Mouse (Mus musculus): Measurements from ENCODE around the gene Wipi2. TPM values are rescaled to one million over a fixed set of nuclear protein-coding genes. Genes with fewer than 3 reads are reported as not detected.

Gene Wipi2
- polyA plus RNA-seq (2015; fragmentation: Nextera tagmentation; extraction: Ambion mirVana) = 33.6 and 33.8 TPM in 2 replicates

DNA sequence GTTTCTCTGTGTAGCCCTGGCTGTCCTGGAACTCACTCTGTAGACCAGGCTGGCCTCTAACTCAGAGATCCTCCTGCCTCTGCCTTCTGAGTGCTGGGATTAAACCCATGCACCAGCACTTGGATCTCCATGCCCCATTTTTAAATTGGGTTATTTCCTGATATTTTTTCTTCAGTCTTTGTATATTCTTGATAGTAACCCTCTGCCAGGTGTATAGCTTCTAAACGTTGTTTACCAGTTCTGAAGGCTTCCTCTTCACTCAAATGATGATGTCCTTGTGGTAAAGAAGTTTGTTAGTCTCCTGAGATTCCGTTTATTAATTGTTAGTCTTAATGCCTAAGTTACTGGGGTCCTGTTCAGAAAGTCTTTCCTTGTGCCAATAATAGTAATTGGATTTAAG lies at the start of gene Wipi2:
Gene Wipi2, plus strand, starts transcription at position 301 of the 400 bp plus-strand sequence.
- Histone ChIP-seq H3K27ac (ENCODE audit: low read length) (peak within 1 kb of the TSS; percentile 88), H3K27me3 (replicated peaks; ENCODE audit: control insufficient read depth, insufficient read depth, low read length) (no peaks in the 10 kb centered on the region), H3K9ac (ENCODE audit: low read depth, low read length) (peak within 1 kb of the TSS; percentile 72), H3K9me3 (ENCODE audit: control insufficient read depth, low read length) (no peaks in the 10 kb centered on the region), H3K4me2 (ENCODE audit: low read depth, low read length) (peak within 1 kb of the TSS; percentile 78), H3K4me1 (ENCODE audit: control insufficient read depth, insufficient read depth, low read length) (peaks cover 10% of the 10 kb centered on the region), H3K36me3 (ENCODE audit: control insufficient read depth, insufficient read depth, low read length) (no peaks in the 10 kb centered on the region), H3K4me3 (ENCODE audit: low read length) (peak within 1 kb of the TSS; percentile 94)
- WGBS = 87% methylated on average over 2 of the region's 2 CpGs
- ATAC-seq = no peak

DNA sequence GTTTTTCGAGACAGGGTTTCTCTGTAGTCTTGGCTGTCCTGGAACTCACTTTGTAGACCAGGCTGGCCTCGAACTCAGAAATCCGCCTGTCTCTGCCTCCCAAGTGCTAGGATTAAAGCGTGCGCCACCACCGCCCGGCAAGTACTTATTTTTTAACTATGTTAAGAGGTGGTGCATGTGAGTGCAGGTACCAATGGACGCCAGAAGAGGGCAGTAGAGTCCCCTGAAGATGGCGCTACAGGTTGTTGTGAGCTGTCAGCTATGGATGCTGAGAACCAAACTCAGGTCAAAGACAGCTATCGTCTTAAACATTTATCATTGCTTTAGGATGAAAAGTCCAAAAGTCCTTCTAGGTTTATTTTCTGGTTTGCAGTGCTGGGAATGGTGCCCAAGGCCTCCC lies 49.3 kb upstream of the Wipi2 start:
- Histone ChIP-seq H3K27me3 (replicated peaks; ENCODE audit: control insufficient read depth, insufficient read depth, low read length) (no peaks in the 10 kb centered on the region; the same call in 1 of the 2 replicates), H3K4me1 (ENCODE audit: control insufficient read depth, insufficient read depth, low read length) (no peaks in the 10 kb centered on the region), H3K9me3 (ENCODE audit: control insufficient read depth, low read length) (no peaks in the 10 kb centered on the region; the same call in 1 of the 2 replicates), H3K4me2 (ENCODE audit: low read depth, low read length) (no peak overlapping the region), H3K9ac (ENCODE audit: low read depth, low read length) (no peak overlapping the region), H3K4me3 (ENCODE audit: low read length) (no peak overlapping the region), H3K36me3 (ENCODE audit: control insufficient read depth, insufficient read depth, low read length) (no peaks in the 10 kb centered on the region), H3K27ac (ENCODE audit: low read length) (no peak overlapping the region)
- ATAC-seq = no peak
- 87% methylated on average over 10 of the region's 10 CpGs for WGBS

DNA sequence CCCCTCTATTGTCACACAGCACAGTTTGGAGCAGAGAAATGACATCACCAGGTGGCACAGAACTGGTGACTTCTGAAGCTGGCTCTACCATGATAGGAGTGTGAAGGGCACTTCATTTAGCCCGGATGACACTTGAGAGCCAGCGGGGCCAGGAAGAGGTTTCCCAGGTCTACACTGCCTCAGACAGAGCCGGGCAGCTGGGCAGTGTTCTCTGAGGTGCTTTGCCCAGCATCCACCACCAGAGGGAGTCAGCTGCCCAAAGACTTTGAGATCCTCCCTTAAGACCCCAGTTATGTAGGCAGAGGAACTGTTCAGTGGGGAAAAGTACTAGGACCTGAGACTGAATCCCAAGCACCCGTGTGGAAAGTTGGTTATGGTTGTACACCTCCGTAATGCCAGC lies 46.0 kb upstream of the Wipi2 start:
- H3K9ac ChIP-seq (ENCODE audit: low read depth, low read length) = no peak overlapping the region
- WGBS = 10% methylated on average over 5 of the region's 5 CpGs

DNA sequence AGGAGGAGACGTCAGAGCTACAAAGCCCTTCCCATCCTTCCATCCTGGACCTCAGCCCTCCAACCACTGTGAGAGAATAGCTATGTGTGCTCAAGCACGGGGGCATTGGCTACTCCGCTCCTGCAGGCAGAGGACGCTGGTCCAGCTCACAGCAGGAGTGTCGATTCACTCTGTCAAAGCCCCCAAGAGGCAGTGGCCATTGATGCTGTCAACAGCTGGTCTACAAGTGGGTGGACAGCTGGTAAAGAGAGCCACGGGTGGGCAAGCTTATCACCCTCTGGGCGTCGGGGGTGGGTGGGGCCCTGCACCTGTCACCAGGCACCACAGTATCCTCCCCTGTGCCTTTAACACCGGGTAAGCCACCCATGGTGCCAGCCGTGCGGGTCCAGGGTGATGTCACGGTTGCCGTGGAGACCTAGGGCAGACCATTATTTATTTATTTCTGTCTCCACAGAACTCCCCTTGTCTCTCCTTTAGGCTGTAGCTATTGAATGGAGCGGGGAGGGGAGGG lies 43.8 kb upstream of the Wipi2 start:
- H3K27ac ChIP-seq (ENCODE audit: low read length) = no peak overlapping the region
- no peak for ATAC-seq
- no peaks in the 10 kb centered on the region for H3K4me1 ChIP-seq (ENCODE audit: control insufficient read depth, insufficient read depth, low read length)
- no peak overlapping the region for H3K4me2 ChIP-seq (ENCODE audit: low read depth, low read length)
- H3K4me3 ChIP-seq (ENCODE audit: low read length) = no peak overlapping the region
- H3K9me3 ChIP-seq (ENCODE audit: control insufficient read depth, low read length) = no peaks in the 10 kb centered on the region
- 60% methylated on average over 14 of the region's 14 CpGs for WGBS
- no peaks in the 10 kb centered on the region; the same call in 1 of the 2 replicates for H3K27me3 ChIP-seq (replicated peaks; ENCODE audit: control insufficient read depth, insufficient read depth, low read length)
- H3K9ac ChIP-seq (ENCODE audit: low read depth, low read length) = no peak overlapping the region
- H3K36me3 ChIP-seq (ENCODE audit: control insufficient read depth, insufficient read depth, low read length) = no peaks in the 10 kb centered on the region

More for the DNA sequence above, 46.0 kb upstream of the Wipi2 start:
- no peaks in the 10 kb centered on the region; the same call in 1 of the 2 replicates for H3K27me3 ChIP-seq (replicated peaks; ENCODE audit: control insufficient read depth, insufficient read depth, low read length)
- H3K9me3 ChIP-seq (ENCODE audit: control insufficient read depth, low read length) = no peaks in the 10 kb centered on the region; the same call in 1 of the 2 replicates
- no peaks in the 10 kb centered on the region for H3K36me3 ChIP-seq (ENCODE audit: control insufficient read depth, insufficient read depth, low read length)
- H3K4me1 ChIP-seq (ENCODE audit: control insufficient read depth, insufficient read depth, low read length) = no peaks in the 10 kb centered on the region
- no peak for ATAC-seq
- H3K27ac ChIP-seq (ENCODE audit: low read length) = no peak overlapping the region
- no peak overlapping the region for H3K4me2 ChIP-seq (ENCODE audit: low read depth, low read length)
- H3K4me3 ChIP-seq (ENCODE audit: low read length) = no peak overlapping the region

GRCm38 (mm10) chr5:142590953-142591616 lies 36.4 kb upstream of the Wipi2 start:
- H3K4me2 ChIP-seq (ENCODE audit: low read depth, low read length) = no peak overlapping the region
- H3K27me3 ChIP-seq (replicated peaks; ENCODE audit: control insufficient read depth, insufficient read depth, low read length) = no peaks in the 10 kb centered on the region
- no peak for ATAC-seq
- no peaks in the 10 kb centered on the region; the same call in 1 of the 2 replicates for H3K4me1 ChIP-seq (ENCODE audit: control insufficient read depth, insufficient read depth, low read length)
- no peaks in the 10 kb centered on the region for H3K36me3 ChIP-seq (ENCODE audit: control insufficient read depth, insufficient read depth, low read length)
- H3K4me3 ChIP-seq (ENCODE audit: low read length) = no peak overlapping the region
- H3K9ac ChIP-seq (ENCODE audit: low read depth, low read length) = no peak overlapping the region
- WGBS = 74% methylated on average over 6 of the region's 6 CpGs
- H3K27ac ChIP-seq (ENCODE audit: low read length) = no peak overlapping the region
- H3K9me3 ChIP-seq (ENCODE audit: control insufficient read depth, low read length) = no peaks in the 10 kb centered on the region

DNA sequence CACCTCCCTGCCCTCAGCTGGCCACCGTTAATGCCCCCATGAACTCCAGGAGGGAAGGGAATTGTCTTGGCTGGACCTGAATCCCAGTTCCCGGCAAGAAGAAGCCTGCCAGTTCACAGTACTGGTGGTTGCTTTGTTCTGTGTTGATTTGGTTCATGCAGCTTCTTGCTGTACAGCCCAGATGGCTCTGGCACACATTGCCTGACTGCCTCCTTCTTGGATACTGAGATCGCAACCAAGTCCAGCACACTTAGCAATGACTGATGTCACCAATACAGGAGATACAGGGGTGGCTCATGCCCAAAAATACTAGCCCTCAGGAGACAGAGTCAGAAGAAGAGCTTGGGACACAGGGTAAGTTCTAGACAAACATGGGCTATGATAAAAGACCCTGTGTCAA lies 31.8 kb upstream of the Wipi2 start:
- no peak overlapping the region for H3K4me3 ChIP-seq (ENCODE audit: low read length)
- no peak overlapping the region for H3K9ac ChIP-seq (ENCODE audit: low read depth, low read length)
- H3K4me2 ChIP-seq (ENCODE audit: low read depth, low read length) = no peak overlapping the region
- H3K4me1 ChIP-seq (ENCODE audit: control insufficient read depth, insufficient read depth, low read length) = 0 out of 2 replicates have a peak, but pooled peaks cover 4% of the 10 kb centered on the region
- H3K27me3 ChIP-seq (replicated peaks; ENCODE audit: control insufficient read depth, insufficient read depth, low read length) = no peaks in the 10 kb centered on the region
- ATAC-seq = no peak
- WGBS = 64% methylated on average over 3 of the region's 3 CpGs
- H3K36me3 ChIP-seq (ENCODE audit: control insufficient read depth, insufficient read depth, low read length) = no peaks in the 10 kb centered on the region
- no peak overlapping the region for H3K27ac ChIP-seq (ENCODE audit: low read length)
- no peaks in the 10 kb centered on the region for H3K9me3 ChIP-seq (ENCODE audit: control insufficient read depth, low read length)

- H3K9me3 ChIP-seq (ENCODE audit: control insufficient read depth, low read length) = no peaks in the 10 kb centered on the region
- no peak overlapping the region for H3K9ac ChIP-seq (ENCODE audit: low read depth, low read length)
- ATAC-seq = no peak
- no peak overlapping the region for H3K4me2 ChIP-seq (ENCODE audit: low read depth, low read length)
- no peak overlapping the region for H3K27ac ChIP-seq (ENCODE audit: low read length)
- no peaks in the 10 kb centered on the region for H3K36me3 ChIP-seq (ENCODE audit: control insufficient read depth, insufficient read depth, low read length)
- H3K4me1 ChIP-seq (ENCODE audit: control insufficient read depth, insufficient read depth, low read length) = 0 out of 2 replicates have a peak, but pooled peaks cover 4% of the 10 kb centered on the region
- H3K27me3 ChIP-seq (replicated peaks; ENCODE audit: control insufficient read depth, insufficient read depth, low read length) = no peaks in the 10 kb centered on the region
- 84% methylated on average over 6 of the region's 6 CpGs for WGBS
- no peak overlapping the region for H3K4me3 ChIP-seq (ENCODE audit: low read length)
These were observed 30.8 kb upstream of the Wipi2 start for GRCm38 (mm10) chr5:142596723-142597122.

DNA sequence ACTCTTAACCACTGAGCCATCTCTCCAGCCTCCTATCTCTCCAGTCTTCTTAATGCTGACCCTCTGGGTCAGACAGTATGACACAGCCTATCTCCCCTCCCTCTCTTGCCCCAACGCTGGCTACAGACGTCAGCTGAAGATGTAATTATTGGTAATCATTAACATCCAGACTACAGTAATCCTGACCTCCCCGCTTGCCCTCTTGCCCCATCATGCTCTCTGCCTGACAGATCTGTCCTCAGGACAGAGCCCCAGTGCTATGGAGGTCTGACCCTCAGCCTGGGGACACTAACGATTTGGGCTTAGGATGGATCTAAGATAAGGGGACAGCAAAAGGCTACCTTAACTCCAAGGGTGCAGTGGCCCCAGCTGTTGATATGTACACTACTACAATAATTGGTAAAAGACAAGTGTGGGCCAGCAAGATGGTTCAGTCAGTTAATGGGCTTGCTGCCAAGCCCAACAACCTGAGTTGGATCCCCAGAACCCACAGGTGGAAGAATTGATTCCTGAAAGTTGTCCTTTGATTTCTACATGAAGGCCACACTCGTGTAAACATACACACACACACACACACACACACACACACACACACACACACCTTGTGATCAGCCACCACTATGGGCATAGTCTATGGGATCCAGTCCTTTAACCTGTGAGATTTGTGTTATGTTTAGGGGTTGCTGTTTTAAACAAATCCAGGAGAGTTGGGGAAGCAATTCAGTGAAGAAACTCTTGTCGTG lies 29.7 kb upstream of the Wipi2 start:
- Histone ChIP-seq H3K27ac (ENCODE audit: low read length) (no peak overlapping the region), H3K4me1 (ENCODE audit: control insufficient read depth, insufficient read depth, low read length) (0 out of 2 replicates have a peak, but pooled peaks cover 4% of the 10 kb centered on the region), H3K4me2 (ENCODE audit: low read depth, low read length) (no peak overlapping the region), H3K27me3 (replicated peaks; ENCODE audit: control insufficient read depth, insufficient read depth, low read length) (no peaks in the 10 kb centered on the region), H3K9ac (ENCODE audit: low read depth, low read length) (no peak overlapping the region), H3K4me3 (ENCODE audit: low read length) (no peak overlapping the region), H3K9me3 (ENCODE audit: control insufficient read depth, low read length) (no peaks in the 10 kb centered on the region), H3K36me3 (ENCODE audit: control insufficient read depth, insufficient read depth, low read length) (no peaks in the 10 kb centered on the region)
- ATAC-seq = peak; percentile 70
- WGBS = 58% methylated on average over 6 of the region's 6 CpGs

GRCm38 (mm10) chr5:142604379-142604778 lies 23.1 kb upstream of the Wipi2 start:
- Histone ChIP-seq H3K4me1 (ENCODE audit: control insufficient read depth, insufficient read depth, low read length) (peaks cover 4% of the 10 kb centered on the region; the same call in 1 of the 2 replicates), H3K9ac (ENCODE audit: low read depth, low read length) (no peak overlapping the region), H3K4me2 (ENCODE audit: low read depth, low read length) (no peak overlapping the region), H3K4me3 (ENCODE audit: low read length) (no peak overlapping the region), H3K27me3 (replicated peaks; ENCODE audit: control insufficient read depth, insufficient read depth, low read length) (peaks cover 11% of the 10 kb centered on the region; the same call in 1 of the 2 replicates), H3K27ac (ENCODE audit: low read length) (no peak overlapping the region), H3K36me3 (ENCODE audit: control insufficient read depth, insufficient read depth, low read length) (no peaks in the 10 kb centered on the region), H3K9me3 (ENCODE audit: control insufficient read depth, low read length) (no peaks in the 10 kb centered on the region)
- 86% methylated on average over 7 of the region's 7 CpGs for WGBS
- ATAC-seq = no peak
